Mouse (Mus musculus) inflammation-experienced regulatory T-cells, adult 6 months (primary cell): Measurements from ENCODE around the gene Atp23. TPM values are rescaled to one million over a fixed set of nuclear protein-coding genes. Genes with fewer than 3 reads are reported as not detected.
A peak's percentile ranks its signal among the peaks of the same experiment; 100 is the strongest.
"Not testable (repeated sequence)": the region's sequence is repeated elsewhere in the genome, so short reads cannot be mapped to it uniquely, and the experiment has no call there.

Source experiments
- ATAC-seq: one replicate; pipeline ENCODE4 v1.8.0; 2017
- polyA plus RNA-seq, 3 experiments: library from polyadenylated mRNA; unstranded; fragments of 100-300 nt; shearing (Covaris generic); gene quantifications; one replicate each; pipeline ENCODE4 v1.2.1; 2017

The Atp23 gene
- polyA plus RNA-seq, 3 experiments from 2014 or later = 3.4 to 7.5 (median 5.1) TPM

GRCm38 (mm10) chr10:126906811-126907210 is 5.7 kb upstream of the Atp23 start:
- no peak for ATAC-seq

GRCm38 (mm10) chr10:126905650-126906075 is 4.5 kb upstream of the Atp23 start:
- peak; percentile 54 for ATAC-seq

- ATAC-seq = no peak
Measured at GRCm38 (mm10) chr10:126905086-126905485, 3.9 kb upstream of the Atp23 start.

GRCm38 (mm10) chr10:126904221-126904620 is 3.1 kb upstream of the Atp23 start:
- no peak for ATAC-seq

GRCm38 (mm10) chr10:126901488-126901843 is 311 bp upstream of the Atp23 start:
- no peak for ATAC-seq

- ATAC-seq = no peak
Measured at GRCm38 (mm10) chr10:126895891-126896290, 5.3 kb downstream of the Atp23 start.

GRCm38 (mm10) chr10:126894061-126894460 is 7.1 kb downstream of the Atp23 start:
- ATAC-seq = no peak

- ATAC-seq = no peak
Measured at GRCm38 (mm10) chr10:126893145-126893544, 8.0 kb downstream of the Atp23 start.

GRCm38 (mm10) chr10:126873755-126874154 is 27.4 kb downstream of the Atp23 start:
- no peak for ATAC-seq

GRCm38 (mm10) chr10:126872256-126872655 is 28.9 kb downstream of the Atp23 start:
- ATAC-seq = no peak

GRCm38 (mm10) chr10:126869372-126870318 is 31.5 kb downstream of the Atp23 start:
- peak; percentile 52 for ATAC-seq

- no peak for ATAC-seq
Measured at GRCm38 (mm10) chr10:126865284-126865683, 35.9 kb downstream of the Atp23 start.

GRCm38 (mm10) chr10:126862193-126862592 is 39.0 kb downstream of the Atp23 start:
- no peak for ATAC-seq

GRCm38 (mm10) chr10:126853286-126853685 is 47.9 kb downstream of the Atp23 start:
- ATAC-seq = no peak

- no peak for ATAC-seq
Measured at GRCm38 (mm10) chr10:126845309-126845911, 55.7 kb downstream of the Atp23 start.

GRCm38 (mm10) chr10:126844689-126845088 is 56.5 kb downstream of the Atp23 start:
- no peak for ATAC-seq

- no peak for ATAC-seq
Measured at GRCm38 (mm10) chr10:126840266-126840665, 60.9 kb downstream of the Atp23 start.

GRCm38 (mm10) chr10:126833006-126833405 is 68.1 kb downstream of the Atp23 start:
- ATAC-seq = no peak

- ATAC-seq = no peak
Measured at GRCm38 (mm10) chr10:126831329-126831728, 69.8 kb downstream of the Atp23 start.

- ATAC-seq = no peak
Measured at GRCm38 (mm10) chr10:126828618-126829017, 72.5 kb downstream of the Atp23 start.

GRCm38 (mm10) chr10:126827941-126828593 is 73.1 kb downstream of the Atp23 start:
- no peak for ATAC-seq

- no peak for ATAC-seq
Measured at GRCm38 (mm10) chr10:126826982-126827381, 74.2 kb downstream of the Atp23 start.

GRCm38 (mm10) chr10:126826216-126826615 is 74.9 kb downstream of the Atp23 start:
- not testable (repeated sequence) for ATAC-seq
